Mouse (Mus musculus) midbrain, embryonic 15.5 days (tissue): ENCODE results near the gene Cdyl2. TPM values are rescaled to one million over a fixed set of nuclear protein-coding genes. Genes with fewer than 3 reads are reported as not detected.

Experiments
- ATAC-seq: fragments of 200-750 bp; cut with Nextera tagmentation; replicated peaks from 2 replicates; pipeline ENCODE4 v1.8.0; 2017; ENCODE audit warnings: moderate TSS enrichment
- H3K27ac ChIP-seq: fragments of 300-500 bp; sonication (generic); 2 replicates; pipeline ENCODE4 v1.5.1; 2015; ENCODE audit warnings: mild to moderate bottlenecking, inconsistent platforms
- H3K27me3 ChIP-seq: fragments of 300-500 bp; sonication (generic); replicated peaks from 2 replicates; pipeline ENCODE4 v1.6.1; 2015; ENCODE audit warnings: inconsistent platforms
- H3K36me3 ChIP-seq: fragments of 300-500 bp; sonication (generic); replicated peaks from 2 replicates; pipeline ENCODE4 v1.6.1; 2015; ENCODE audit warnings: inconsistent platforms
- H3K4me1 ChIP-seq: fragments of 300-500 bp; sonication (generic); 2 replicates; pipeline ENCODE4 v1.6.1; 2015; ENCODE audit warnings: inconsistent platforms
- H3K4me2 ChIP-seq: fragments of 300-500 bp; sonication (generic); 2 replicates; pipeline ENCODE4 v1.6.1; 2015; ENCODE audit warnings: inconsistent platforms, mild to moderate bottlenecking, moderate library complexity
- H3K4me3 ChIP-seq: fragments of 300-500 bp; sonication (generic); 2 replicates; pipeline ENCODE4 v1.5.1; 2015; ENCODE audit warnings: mild to moderate bottlenecking, inconsistent platforms
- H3K9ac ChIP-seq: fragments of 300-500 bp; sonication (generic); 2 replicates; pipeline ENCODE4 v1.6.1; 2015; ENCODE audit warnings: mild to moderate bottlenecking, inconsistent platforms
- H3K9me3 ChIP-seq: fragments of 300-500 bp; sonication (generic); 2 replicates; pipeline ENCODE4 v1.6.1; 2016; ENCODE audit warnings: inconsistent platforms
- WGBS: fragments of 180-500 bp; shearing (Covaris S2); methylation state at CpG from one replicate; pipeline ENCODE4 v1.1.7; 2015; ENCODE audit warnings: mixed read lengths; 5-methylcytosine and 5-hydroxymethylcytosine counted together
- polyA plus RNA-seq: library from polyadenylated mRNA; unstranded; fragments of >200 nt; fragmentation: Nextera tagmentation; extraction: Ambion mirVana; gene quantifications from 2 replicates; pipeline ENCODE4 v1.2.1, GENCODE M21; 2015

Gene Cdyl2
- polyA plus RNA-seq, 1 experiment from 2014 or later: 12.8 TPM

- peak; percentile 80 for ATAC-seq
- H3K9ac ChIP-seq: peak overlapping the region; percentile 73
- H3K4me3 ChIP-seq: peak overlapping the region; percentile 83
- peak overlapping the region; percentile 86 for H3K27ac ChIP-seq
- H3K9me3 ChIP-seq: peaks cover 5% of the 10 kb centered on the region; the same call in 1 of the 2 replicates
- peaks cover 11% of the 10 kb centered on the region for H3K4me1 ChIP-seq
- H3K36me3 ChIP-seq: peaks cover 4% of the 10 kb centered on the region; the same call in 1 of the 2 replicates
- H3K27me3 ChIP-seq: peaks cover 16% of the 10 kb centered on the region
- peak overlapping the region; percentile 87 for H3K4me2 ChIP-seq
- 2% methylated on average over 34 of the region's 46 CpGs for WGBS
Measured at GRCm38 (mm10) chr8:116731976-116732683, 661 bp downstream of the Cdyl2 start.

GRCm38 (mm10) chr8:116721451-116721850 lies 11.3 kb downstream of the Cdyl2 start:
- Histone ChIP-seq H3K36me3 (no peaks in the 10 kb centered on the region), H3K4me1 (no peaks in the 10 kb centered on the region), H3K4me2 (no peak overlapping the region), H3K9me3 (peaks cover 11% of the 10 kb centered on the region; the same call in 1 of the 2 replicates), H3K9ac (no peak overlapping the region), H3K27ac (no peak overlapping the region), H3K4me3 (no peak overlapping the region), H3K27me3 (no peaks in the 10 kb centered on the region)
- 93% methylated on average over 2 of the region's 2 CpGs for WGBS
- no peak for ATAC-seq

GRCm38 (mm10) chr8:116707496-116707895 lies 25.3 kb downstream of the Cdyl2 start:
- H3K27ac ChIP-seq: no peak overlapping the region
- no peak overlapping the region for H3K4me2 ChIP-seq
- no peak for ATAC-seq
- H3K36me3 ChIP-seq: no peaks in the 10 kb centered on the region
- no peak overlapping the region for H3K9ac ChIP-seq
- 0 out of 2 replicates have a peak, but pooled peaks cover 3% of the 10 kb centered on the region for H3K9me3 ChIP-seq
- no peaks in the 10 kb centered on the region for H3K27me3 ChIP-seq
- H3K4me1 ChIP-seq: no peaks in the 10 kb centered on the region
- 91% methylated on average over 3 of the region's 3 CpGs for WGBS
- H3K4me3 ChIP-seq: no peak overlapping the region

- no peak overlapping the region for H3K9ac ChIP-seq
- no peak for ATAC-seq
- no peak overlapping the region for H3K4me3 ChIP-seq
- H3K27me3 ChIP-seq: no peaks in the 10 kb centered on the region
- H3K36me3 ChIP-seq: no peaks in the 10 kb centered on the region
- no peaks in the 10 kb centered on the region for H3K9me3 ChIP-seq
- H3K4me1 ChIP-seq: no peaks in the 10 kb centered on the region
- WGBS: 90% methylated on average over 6 of the region's 6 CpGs
- H3K27ac ChIP-seq: no peak overlapping the region
- no peak overlapping the region for H3K4me2 ChIP-seq
Measured at GRCm38 (mm10) chr8:116702501-116702900, 30.3 kb downstream of the Cdyl2 start.

GRCm38 (mm10) chr8:116692931-116693330 lies 39.9 kb downstream of the Cdyl2 start:
- 88% methylated on average over 15 of the region's 15 CpGs for whole genome bisulfite sequencing
- Histone ChIP-seq H3K4me1 (no peaks in the 10 kb centered on the region), H3K9me3 (no peaks in the 10 kb centered on the region), H3K27ac (no peak overlapping the region), H3K27me3 (no peaks in the 10 kb centered on the region), H3K4me2 (no peak overlapping the region), H3K9ac (no peak overlapping the region), H3K36me3 (no peaks in the 10 kb centered on the region), H3K4me3 (no peak overlapping the region)
- ATAC-seq: no peak

GRCm38 (mm10) chr8:116689741-116690140 lies 43.0 kb downstream of the Cdyl2 start:
- Histone ChIP-seq H3K27me3 (no peaks in the 10 kb centered on the region), H3K4me2 (no peak overlapping the region), H3K36me3 (no peaks in the 10 kb centered on the region), H3K9ac (no peak overlapping the region), H3K27ac (no peak overlapping the region), H3K9me3 (no peaks in the 10 kb centered on the region), H3K4me1 (no peaks in the 10 kb centered on the region), H3K4me3 (no peak overlapping the region)
- 97% methylated on average over 3 of the region's 3 CpGs for WGBS
- ATAC-seq: no peak

- no peak overlapping the region for H3K9ac ChIP-seq
- no peaks in the 10 kb centered on the region for H3K36me3 ChIP-seq
- no peak overlapping the region for H3K4me3 ChIP-seq
- WGBS: 100% methylated on average over 1 of the region's 1 CpGs
- H3K4me1 ChIP-seq: no peaks in the 10 kb centered on the region
- no peak for ATAC-seq
- H3K9me3 ChIP-seq: no peaks in the 10 kb centered on the region
- H3K4me2 ChIP-seq: no peak overlapping the region
- no peaks in the 10 kb centered on the region for H3K27me3 ChIP-seq
- H3K27ac ChIP-seq: no peak overlapping the region
Measured at GRCm38 (mm10) chr8:116676174-116676573, 56.6 kb downstream of the Cdyl2 start.

GRCm38 (mm10) chr8:116673966-116674805 lies 58.6 kb downstream of the Cdyl2 start:
- Histone ChIP-seq H3K4me3 (no peak overlapping the region), H3K27me3 (no peaks in the 10 kb centered on the region), H3K36me3 (no peaks in the 10 kb centered on the region), H3K4me1 (no peaks in the 10 kb centered on the region), H3K4me2 (no peak overlapping the region), H3K9me3 (no peaks in the 10 kb centered on the region), H3K9ac (no peak overlapping the region), H3K27ac (no peak overlapping the region)
- no peak for ATAC-seq
- 83% methylated on average over 10 of the region's 10 CpGs for WGBS

- Histone ChIP-seq H3K9me3 (no peaks in the 10 kb centered on the region), H3K27ac (no peak overlapping the region), H3K36me3 (no peaks in the 10 kb centered on the region), H3K4me2 (no peak overlapping the region), H3K4me3 (no peak overlapping the region), H3K4me1 (no peaks in the 10 kb centered on the region), H3K27me3 (no peaks in the 10 kb centered on the region), H3K9ac (no peak overlapping the region)
- no peak for ATAC-seq
- 85% methylated on average over 8 of the region's 8 CpGs for WGBS
Measured at GRCm38 (mm10) chr8:116673493-116673892, 59.3 kb downstream of the Cdyl2 start.

- H3K36me3 ChIP-seq: no peaks in the 10 kb centered on the region
- H3K4me3 ChIP-seq: no peak overlapping the region
- no peak for ATAC-seq
- no peak overlapping the region for H3K4me2 ChIP-seq
- WGBS: 94% methylated on average over 4 of the region's 4 CpGs
- no peaks in the 10 kb centered on the region for H3K27me3 ChIP-seq
- no peaks in the 10 kb centered on the region for H3K9me3 ChIP-seq
- no peaks in the 10 kb centered on the region for H3K4me1 ChIP-seq
- no peak overlapping the region for H3K27ac ChIP-seq
- H3K9ac ChIP-seq: no peak overlapping the region
Measured at GRCm38 (mm10) chr8:116673052-116673451, 59.7 kb downstream of the Cdyl2 start.

- Histone ChIP-seq H3K4me1 (no peaks in the 10 kb centered on the region), H3K9ac (no peak overlapping the region), H3K36me3 (no peaks in the 10 kb centered on the region), H3K27me3 (no peaks in the 10 kb centered on the region), H3K27ac (no peak overlapping the region), H3K4me2 (no peak overlapping the region), H3K4me3 (no peak overlapping the region), H3K9me3 (no peaks in the 10 kb centered on the region)
- ATAC-seq: no peak
- WGBS: 70% methylated on average over 5 of the region's 5 CpGs
Measured at GRCm38 (mm10) chr8:116671543-116671942, 61.2 kb downstream of the Cdyl2 start.

- Histone ChIP-seq H3K9me3 (no peaks in the 10 kb centered on the region), H3K4me1 (no peaks in the 10 kb centered on the region), H3K4me3 (no peak overlapping the region), H3K9ac (no peak overlapping the region), H3K27me3 (no peaks in the 10 kb centered on the region), H3K27ac (no peak overlapping the region), H3K36me3 (no peaks in the 10 kb centered on the region), H3K4me2 (no peak overlapping the region)
- WGBS: 90% methylated on average over 7 of the region's 7 CpGs
- no peak for ATAC-seq
Measured at GRCm38 (mm10) chr8:116670604-116671003, 62.2 kb downstream of the Cdyl2 start.
